Mouse (Mus musculus) T-helper 1 cell (primary cell): ENCODE data around the gene Tada1.

Experiments used
- in situ Hi-C: fragments of 300-600 bp; cut with MboI, MseI; formaldehyde crosslinking; loops from one replicate; pipeline ENCODE4 v1.15.1; 2025; ENCODE audit warnings: high pct_unique_total_duplicates

Tada1 gene

DNA sequence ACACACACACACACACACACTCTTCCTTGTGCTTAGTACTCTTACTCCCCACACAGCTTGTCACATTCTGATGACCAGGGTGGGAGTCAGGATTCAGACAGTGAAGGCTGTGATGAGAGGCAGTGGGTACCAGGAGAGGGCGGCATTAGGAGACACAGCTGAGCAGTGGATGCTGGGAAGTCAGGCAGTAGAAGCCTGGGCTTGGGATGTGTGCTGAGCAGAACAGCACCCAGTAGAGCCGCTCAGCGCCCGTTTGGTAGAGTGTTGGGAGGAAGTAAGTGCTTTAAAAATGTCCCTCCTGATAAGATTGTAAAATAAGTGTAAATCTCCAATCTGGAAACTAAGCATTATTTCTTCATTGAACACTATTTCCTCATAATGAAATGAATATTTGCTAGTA is 3.7 kb downstream of the Tada1 start:
- in situ Hi-C loops, result loop anchor here (25.0 kb wide), 1 partner anchor 620 kb away; the partner anchor contains the start of gene Creg1

- in situ Hi-C loops, result loop anchor here (25.0 kb wide), 1 partner anchor 622 kb away; the partner anchor contains the start of gene Creg1
Observed at GRCm38 (mm10) chr1:166384614-166385013, 5.7 kb downstream of the Tada1 start.

GRCm38 (mm10) chr1:166385431-166385830 is 6.5 kb downstream of the Tada1 start:
- in situ Hi-C loops, result loop anchor here (25.0 kb wide), 1 partner anchor 623 kb away; the partner anchor contains the start of gene Creg1

DNA sequence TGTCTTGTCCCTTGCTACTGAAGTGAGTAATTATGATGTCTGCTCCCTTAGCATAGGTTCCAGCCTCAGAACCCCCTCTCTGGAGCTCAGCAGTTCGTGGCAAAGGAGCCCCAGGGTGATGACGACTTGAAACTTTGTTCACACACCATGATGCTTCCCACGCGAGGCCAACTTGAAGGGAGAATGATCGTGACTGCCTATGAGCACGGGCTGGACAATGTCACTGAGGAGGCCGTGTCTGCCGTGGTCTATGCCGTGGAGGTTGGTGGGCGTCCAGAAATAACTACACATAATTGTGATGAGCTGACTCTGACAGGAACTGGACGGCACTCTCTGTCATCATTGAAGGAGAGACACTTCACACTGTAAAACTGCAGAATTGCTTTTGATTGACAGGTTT is 9.6 kb downstream of the Tada1 start:
- in situ Hi-C loops, result loop anchor here (25.0 kb wide), 1 partner anchor 626 kb away; the partner anchor contains the start of gene Creg1

- in situ Hi-C loops, result loop anchor here (25.0 kb wide), 1 partner anchor 627 kb away; the partner anchor contains the start of gene Creg1
Observed at GRCm38 (mm10) chr1:166389406-166390125, 10.7 kb downstream of the Tada1 start.

DNA sequence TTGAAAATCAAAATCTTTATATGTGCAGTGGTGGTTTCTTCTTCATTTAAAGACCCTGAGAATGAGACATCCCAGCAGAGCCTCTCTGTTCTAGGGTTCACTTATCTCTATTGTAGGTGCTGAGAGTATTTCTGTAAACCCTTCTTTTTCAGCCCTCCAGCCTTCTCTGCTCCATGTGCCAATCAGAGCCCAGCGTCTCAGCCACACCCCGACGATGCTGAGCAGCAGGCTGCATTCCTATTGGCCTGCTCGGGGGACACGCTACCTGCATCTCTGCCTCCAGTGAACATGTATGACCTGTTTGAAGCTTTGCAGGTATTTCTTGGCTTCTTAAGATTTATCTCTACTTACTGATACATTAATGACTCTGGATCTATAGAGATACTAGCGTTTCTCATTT is 12.8 kb downstream of the Tada1 start:
- in situ Hi-C loops, result loop anchor here (25.0 kb wide), 1 partner anchor 629 kb away; the partner anchor contains the start of gene Creg1

DNA sequence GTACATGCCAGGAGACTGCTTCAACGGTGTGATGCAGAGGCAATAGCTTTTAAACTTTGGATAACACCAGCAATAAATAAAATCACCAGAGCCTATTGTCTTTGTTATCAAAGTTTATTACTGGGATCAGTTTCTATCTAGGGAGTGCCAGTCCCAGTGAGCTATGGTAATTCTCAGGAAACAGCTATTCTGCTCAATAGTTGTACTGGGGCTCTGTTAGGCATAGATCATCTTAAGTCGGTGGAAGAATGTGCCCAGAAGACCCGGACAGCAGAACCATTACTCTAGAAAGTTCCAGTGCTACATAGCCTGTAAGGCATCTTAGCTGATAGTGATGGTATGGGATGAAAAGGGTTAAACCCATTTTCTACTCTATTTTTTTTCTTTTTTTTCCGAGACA is 15.9 kb downstream of the Tada1 start:
- in situ Hi-C loops, result loop anchor here (25.0 kb wide), 1 partner anchor 632 kb away; the partner anchor contains the start of gene Creg1

GRCm38 (mm10) chr1:166395661-166396060 is 16.8 kb downstream of the Tada1 start:
- in situ Hi-C loops, result loop anchor here (25.0 kb wide), 1 partner anchor 633 kb away; the partner anchor contains the start of gene Creg1

GRCm38 (mm10) chr1:166396381-166396780 is 17.5 kb downstream of the Tada1 start:
- in situ Hi-C loops, result loop anchor here (25.0 kb wide), 1 partner anchor 634 kb away; the partner anchor contains the start of gene Creg1

DNA sequence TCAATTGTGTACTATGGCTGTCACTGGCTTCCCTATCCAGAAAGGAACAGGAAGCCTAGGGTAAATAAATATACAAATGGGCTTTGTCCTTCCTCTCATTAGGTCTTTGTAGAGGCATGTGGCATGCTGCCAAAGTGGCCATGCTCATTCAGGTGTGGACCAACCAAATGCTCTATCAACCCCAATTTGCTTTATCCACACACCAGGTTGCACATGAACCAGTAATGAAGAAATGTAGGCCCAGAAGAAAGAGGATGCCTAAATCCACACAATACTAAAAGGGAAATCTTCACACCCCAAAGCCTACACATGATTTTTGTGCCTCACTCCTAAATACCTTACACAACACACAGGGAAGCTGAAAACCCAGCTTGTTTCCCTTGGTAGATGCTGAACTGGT is 22.6 kb downstream of the Tada1 start:
- in situ Hi-C loops, result no loop called here

DNA sequence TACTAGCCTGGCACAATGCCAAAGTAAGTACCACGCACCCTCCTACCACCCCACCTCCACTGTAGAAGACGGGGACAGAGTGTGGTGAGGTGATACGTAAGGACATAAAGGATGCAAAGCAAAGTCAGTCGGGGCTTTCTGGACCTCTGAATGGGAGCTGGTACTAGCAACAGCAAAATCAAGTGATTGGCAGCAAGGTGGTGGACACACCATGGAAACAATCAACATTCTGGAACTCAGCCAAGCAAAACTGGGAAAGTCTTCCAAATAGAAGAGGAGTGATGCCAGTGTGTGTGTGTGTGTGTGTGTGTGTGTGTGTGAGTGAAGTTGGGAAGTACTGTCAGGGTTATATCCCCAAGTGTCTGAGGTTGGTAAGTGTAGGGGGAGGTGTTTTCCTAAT is 23.1 kb downstream of the Tada1 start:
- in situ Hi-C loops, result no loop called here

- in situ Hi-C loops, result no loop called here
Observed at GRCm38 (mm10) chr1:166403846-166404245, 24.9 kb downstream of the Tada1 start.

DNA sequence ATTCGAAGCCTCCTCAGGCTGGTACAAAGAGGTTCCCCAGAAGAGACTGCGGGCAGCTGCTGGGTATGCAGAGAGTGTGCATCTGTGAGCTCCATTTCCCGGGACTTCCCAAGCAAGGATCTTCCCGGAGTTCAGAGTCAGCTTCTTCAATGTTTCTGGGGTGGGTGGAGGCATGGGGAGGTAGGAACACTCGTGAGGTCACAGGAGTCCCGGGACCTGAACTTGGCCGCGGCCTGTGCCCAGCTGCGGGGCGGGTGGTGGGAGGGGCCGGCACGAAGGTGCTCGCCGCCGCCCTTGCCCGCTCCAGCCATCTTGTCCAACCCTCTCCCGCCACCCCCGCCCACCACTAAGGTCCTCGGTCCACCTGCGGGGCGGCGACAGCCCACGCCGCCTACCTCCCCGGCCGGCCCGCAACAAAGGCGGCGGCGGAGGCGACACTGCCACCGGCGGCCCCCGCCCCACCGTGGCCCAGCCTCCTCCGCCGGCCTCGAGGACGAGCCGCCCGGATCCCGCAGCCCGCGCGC is 30.3 kb downstream of the Tada1 start:
- in situ Hi-C loops, result no loop called here

DNA sequence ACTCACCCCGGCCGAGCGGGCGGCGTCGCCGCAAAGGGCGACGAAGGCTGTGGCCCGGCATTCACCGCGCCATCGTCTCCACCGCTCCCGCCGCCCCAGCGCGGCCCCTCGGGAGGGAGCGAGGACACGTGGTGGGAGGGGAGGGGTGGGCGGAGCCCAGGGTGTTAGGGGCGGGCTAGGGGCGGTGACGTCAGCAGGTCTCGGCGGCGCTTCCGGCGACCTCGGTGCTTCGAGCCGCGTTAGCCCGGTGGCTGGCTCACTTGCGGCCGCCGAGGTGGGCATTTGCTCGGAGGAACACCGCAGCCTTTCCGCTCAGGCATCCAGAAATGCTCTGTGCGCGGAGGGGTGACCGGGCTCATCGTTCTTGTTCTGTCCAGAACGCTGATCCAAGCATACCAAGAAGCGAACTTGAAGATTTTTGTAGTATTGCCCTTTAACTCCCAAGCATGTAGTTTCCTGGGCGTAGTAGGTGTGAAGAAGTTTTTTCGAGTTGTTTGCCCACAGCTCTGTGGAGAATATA is 30.9 kb downstream of the Tada1 start, which contains the start of gene Pogk:
Gene Pogk (minus strand): TSS at position 163 of the 520 bp plus-strand sequence.
- in situ Hi-C loops, result no loop called here

- in situ Hi-C loops, result no loop called here
Observed at GRCm38 (mm10) chr1:166411541-166411940, 32.6 kb downstream of the Tada1 start.

- in situ Hi-C loops, result no loop called here
Observed at GRCm38 (mm10) chr1:166412266-166412665, 33.4 kb downstream of the Tada1 start.

DNA sequence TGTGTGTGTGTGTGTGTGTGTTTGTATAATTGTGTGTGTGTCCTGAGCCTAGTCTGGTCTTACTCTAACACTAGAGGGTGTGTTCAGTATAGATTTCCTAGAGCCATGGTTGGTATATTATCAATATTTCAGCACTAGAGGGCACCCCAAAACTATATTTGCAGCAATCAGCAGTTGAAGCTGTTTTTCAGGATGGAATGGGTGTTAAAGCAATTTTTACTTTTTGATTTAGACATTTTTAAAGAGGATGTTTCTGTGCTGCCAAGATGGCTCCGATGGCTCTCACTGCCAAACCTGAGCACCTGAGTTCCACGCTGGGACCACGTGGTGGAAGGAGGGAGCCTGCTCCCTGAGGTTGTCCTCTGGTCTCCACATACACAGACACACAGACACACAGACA is 50.2 kb downstream of the Tada1 start:
- in situ Hi-C loops, result loop anchor here (25.0 kb wide), 1 partner anchor 783 kb away; no protein-coding TSS in a partner anchor

GRCm38 (mm10) chr1:166429809-166430431 is 51.0 kb downstream of the Tada1 start:
- in situ Hi-C loops, result loop anchor here (25.0 kb wide), 1 partner anchor 782 kb away; no protein-coding TSS in a partner anchor

- in situ Hi-C loops, result loop anchor here (25.0 kb wide), 1 partner anchor 773 kb away; no protein-coding TSS in a partner anchor
Observed at GRCm38 (mm10) chr1:166439426-166439825, 60.5 kb downstream of the Tada1 start.

GRCm38 (mm10) chr1:166441992-166442391 is 63.1 kb downstream of the Tada1 start:
- in situ Hi-C loops, result loop anchor here (25.0 kb wide), 1 partner anchor 770 kb away; no protein-coding TSS in a partner anchor
